Mouse (Mus musculus) limb, embryonic 12.5 days (tissue): ENCODE data around the gene Gm4779. TPM values are rescaled to one million over a fixed set of nuclear protein-coding genes. Genes with fewer than 3 reads are reported as not detected.

Source experiments
- ATAC-seq: fragments of 200-750 bp; cut with Nextera tagmentation; 2 replicates; pipeline ENCODE4 v1.8.0; 2017; ENCODE audit warnings: low read depth, moderate TSS enrichment; ENCODE audit not compliant: insufficient number of reproducible peaks, insufficient read depth, low FRiP score, low TSS enrichment
- H3K27ac ChIP-seq: fragments of 300-500 bp; sonication (generic); 2 replicates; pipeline ENCODE4 v1.5.1; 2016; ENCODE audit warnings: mild to moderate bottlenecking, moderate library complexity
- H3K27me3 ChIP-seq: fragments of 300-500 bp; sonication (generic); 2 replicates; pipeline ENCODE4 v1.6.1; 2016; ENCODE audit warnings: mild to moderate bottlenecking, moderate library complexity
- H3K36me3 ChIP-seq: fragments of 300-500 bp; sonication (generic); 2 replicates; pipeline ENCODE4 v1.6.1; 2016; ENCODE audit warnings: mild to moderate bottlenecking, moderate library complexity
- H3K4me1 ChIP-seq: fragments of 300-500 bp; sonication (generic); replicated peaks from 2 replicates; pipeline ENCODE4 v1.6.1; 2016
- H3K4me2 ChIP-seq: fragments of 300-500 bp; sonication (generic); 2 replicates; pipeline ENCODE4 v1.6.1; 2016; ENCODE audit warnings: mild to moderate bottlenecking, moderate library complexity
- H3K4me3 ChIP-seq: fragments of 300-500 bp; sonication (generic); replicated peaks from 2 replicates; pipeline ENCODE4 v1.5.1; 2016; ENCODE audit warnings: mild to moderate bottlenecking
- H3K9ac ChIP-seq: fragments of 300-500 bp; sonication (generic); replicated peaks from 2 replicates; pipeline ENCODE4 v1.6.1; 2016; ENCODE audit warnings: mild to moderate bottlenecking, moderate library complexity
- H3K9me3 ChIP-seq: fragments of 300-500 bp; sonication (generic); 2 replicates; pipeline ENCODE4 v1.6.1; 2016; ENCODE audit warnings: mild to moderate bottlenecking, moderate library complexity
- WGBS: fragments of 180-500 bp; shearing (Covaris S2); methylation state at CpG from one replicate; pipeline ENCODE4 v1.1.7; 2016; 5-methylcytosine and 5-hydroxymethylcytosine counted together
- polyA plus RNA-seq: library from polyadenylated mRNA; unstranded; fragments of >200 nt; fragmentation: Nextera tagmentation; extraction: Ambion mirVana; gene quantifications from 2 replicates; pipeline ENCODE4 v1.2.1, GENCODE M21; 2016

The Gm4779 gene
- polyA plus RNA-seq, 1 experiment from 2014 or later: 0.36 TPM

GRCm38 (mm10) chrX:101754478-101754877 is 39.7 kb downstream of the Gm4779 start:
- WGBS: 67% methylated on average over 5 of the region's 5 CpGs
- no peak overlapping the region for H3K4me3 ChIP-seq
- H3K27ac ChIP-seq: no peak overlapping the region
- H3K4me2 ChIP-seq: no peak overlapping the region
- no peak for ATAC-seq
- peaks cover 23% of the 10 kb centered on the region for H3K27me3 ChIP-seq
- H3K9me3 ChIP-seq: no peaks in the 10 kb centered on the region
- H3K4me1 ChIP-seq: no peaks in the 10 kb centered on the region
- no peak overlapping the region for H3K9ac ChIP-seq
- H3K36me3 ChIP-seq: no peaks in the 10 kb centered on the region

- no peak overlapping the region for H3K4me2 ChIP-seq
- H3K4me1 ChIP-seq: no peaks in the 10 kb centered on the region
- H3K9ac ChIP-seq: no peak overlapping the region
- peaks cover 28% of the 10 kb centered on the region for H3K27me3 ChIP-seq
- no peak for ATAC-seq
- WGBS: 77% methylated on average over 4 of the region's 4 CpGs
- H3K9me3 ChIP-seq: no peaks in the 10 kb centered on the region
- H3K36me3 ChIP-seq: no peaks in the 10 kb centered on the region
- no peak overlapping the region for H3K4me3 ChIP-seq
- no peak overlapping the region for H3K27ac ChIP-seq
These were observed 44.1 kb downstream of the Gm4779 start for GRCm38 (mm10) chrX:101750144-101750543.

GRCm38 (mm10) chrX:101741064-101741433 is 53.2 kb downstream of the Gm4779 start:
- WGBS: 77% methylated on average over 2 of the region's 2 CpGs
- no peaks in the 10 kb centered on the region for H3K9me3 ChIP-seq
- no peak overlapping the region for H3K27ac ChIP-seq
- no peaks in the 10 kb centered on the region for H3K36me3 ChIP-seq
- H3K4me3 ChIP-seq: no peak overlapping the region
- no peak overlapping the region for H3K4me2 ChIP-seq
- no peak overlapping the region for H3K9ac ChIP-seq
- ATAC-seq: no peak
- no peaks in the 10 kb centered on the region for H3K4me1 ChIP-seq
- peaks cover 50% of the 10 kb centered on the region for H3K27me3 ChIP-seq

- no peak for ATAC-seq
- H3K4me2 ChIP-seq: no peak overlapping the region
- H3K27ac ChIP-seq: no peak overlapping the region
- no peak overlapping the region for H3K4me3 ChIP-seq
- no peak overlapping the region for H3K9ac ChIP-seq
- no peaks in the 10 kb centered on the region for H3K4me1 ChIP-seq
- no peaks in the 10 kb centered on the region for H3K9me3 ChIP-seq
- no peaks in the 10 kb centered on the region for H3K36me3 ChIP-seq
- peaks cover 50% of the 10 kb centered on the region for H3K27me3 ChIP-seq
- 50% methylated on average over 6 of the region's 6 CpGs for WGBS
These were observed 53.7 kb downstream of the Gm4779 start for GRCm38 (mm10) chrX:101740335-101741063.

Other genes starting within 250 kb of the Gm4779 start
- 158 and 173 TPM in 2 replicates for gene Ogt, start 154.4 kb downstream of the Gm4779 start, polyA plus RNA-seq
- gene Cxcr3, start 60.2 kb downstream of the Gm4779 start, polyA plus RNA-seq: not detected in 2 replicates
- 0.10 and 0.45 TPM in 2 replicates for gene 8030474K03Rik, start 233 bp upstream of the Gm4779 start, polyA plus RNA-seq
- gene Nhsl2, start 55.0 kb upstream of the Gm4779 start, polyA plus RNA-seq: 16.8 and 21.0 TPM in 2 replicates